Mouse (Mus musculus) kidney, adult 2 months (tissue): ENCODE results near the gene Gm2001. TPM values are rescaled to one million over a fixed set of nuclear protein-coding genes. Genes with fewer than 3 reads are reported as not detected.

Experiments used
- polyA plus RNA-seq: library from polyadenylated mRNA; depleted of rRNA; stranded (reverse); fragments of >200 nt; gene quantifications from 2 replicates; pipeline ENCODE4 v1.2.3, GENCODE M21; 2012; rRNA removed

Gm2001 gene
- polyA plus RNA-seq, 1 experiment: not detected

Other genes starting within 250 kb of the Gm2001 start
- not detected in 2 replicates for gene Oog1, start 239.7 kb downstream of the Gm2001 start, polyA plus RNA-seq
- gene Gm4027, start 223.5 kb downstream of the Gm2001 start, polyA plus RNA-seq: not detected in 2 replicates
- not detected in 2 replicates for gene Gm16381, start 197.7 kb downstream of the Gm2001 start, polyA plus RNA-seq
- gene Gm21319, start 66.6 kb downstream of the Gm2001 start, polyA plus RNA-seq: not detected in 2 replicates
- not detected in 2 replicates for gene Gm21936, start 46.8 kb downstream of the Gm2001 start, polyA plus RNA-seq
- gene BB287469, start 25.8 kb downstream of the Gm2001 start, polyA plus RNA-seq: not detected in 2 replicates
- not detected in 2 replicates for gene Gm2016, start 31.7 kb upstream of the Gm2001 start, polyA plus RNA-seq
- gene Gm2022, start 53.0 kb upstream of the Gm2001 start, polyA plus RNA-seq: not detected in 2 replicates
- gene Gm2035, start 77.5 kb upstream of the Gm2001 start, polyA plus RNA-seq: not detected in 2 replicates
- not detected in 2 replicates for gene Gm2042, start 111.7 kb upstream of the Gm2001 start, polyA plus RNA-seq
- gene Gm2075, start 169.5 kb upstream of the Gm2001 start, polyA plus RNA-seq: not detected in 2 replicates
- not detected in 2 replicates for gene Gm6803, start 176.4 kb upstream of the Gm2001 start, polyA plus RNA-seq
- gene Gm2056, start 184.7 kb upstream of the Gm2001 start, polyA plus RNA-seq: not detected in 2 replicates
- not detected in 2 replicates for gene Gm16368, start 241.4 kb upstream of the Gm2001 start, polyA plus RNA-seq